Mouse (Mus musculus) myocyte (in vitro differentiated cells): ENCODE measurements around the gene Zbtb25.

Experiments used
- MYOD1 ChIP-seq, 3 experiments: IDR thresholded peaks; one replicate each; pipeline ENCODE4 v1.6.1; 2011; ENCODE audit warnings: control low read depth in 2 of 3, low read depth in 2 of 3, mild to moderate bottlenecking in 2 of 3, moderate library complexity in 1 of 3; ENCODE audit not compliant: insufficient read length in 2 of 3, control insufficient read depth in 1 of 3
- POLR2A ChIP-seq: IDR thresholded peaks from one replicate; pipeline ENCODE4 v1.6.1; 2011; ENCODE audit warnings: low read depth, mild to moderate bottlenecking, control low read depth, moderate library complexity; ENCODE audit not compliant: insufficient read length
- POLR2AphosphoS2 ChIP-seq: IDR thresholded peaks from one replicate; pipeline ENCODE4 v1.6.1; 2011; ENCODE audit warnings: low read depth, control low read depth; ENCODE audit not compliant: insufficient read length
- TCF12 ChIP-seq: IDR thresholded peaks from one replicate; pipeline ENCODE4 v1.6.1; 2011; ENCODE audit warnings: mild to moderate bottlenecking, control low read depth; ENCODE audit not compliant: poor library complexity, insufficient read depth, severe bottlenecking
- TCF3 ChIP-seq: IDR thresholded peaks from one replicate; pipeline ENCODE4 v1.6.1; 2011; ENCODE audit warnings: low read depth, control low read depth; ENCODE audit not compliant: insufficient read length
- USF1 ChIP-seq: IDR thresholded peaks from one replicate; pipeline ENCODE4 v1.6.1; 2011; ENCODE audit warnings: low read depth, mild to moderate bottlenecking, control low read depth, moderate library complexity

- no peak for TF ChIP-seq POLR2A
- no peak for TF ChIP-seq MYOD1 (IDR thresholded peaks at IDR 0.05; ENCODE audit: control insufficient read depth in 1 of 3, insufficient read length in 2 of 3, low read depth in 2 of 3)
- no peak for TF ChIP-seq USF1
- TF ChIP-seq TCF3, result no peak
- no peak for TF ChIP-seq POLR2AphosphoS2
- no peak for TF ChIP-seq TCF12
These were observed 71.6 kb downstream of the Zbtb25 start for GRCm38 (mm10) chr12:76297830-76298229.
